Mouse (Mus musculus) hindbrain, embryonic 14.5 days (tissue): ENCODE data around the gene Gjd2. TPM values are rescaled to one million over a fixed set of nuclear protein-coding genes. Genes with fewer than 3 reads are reported as not detected.

Experiments used
- ATAC-seq: fragments of 200-750 bp; cut with Nextera tagmentation; 2 replicates; pipeline ENCODE4 v1.8.0; 2017; ENCODE audit warnings: moderate number of reproducible peaks, mild to moderate bottlenecking, moderate TSS enrichment, moderate library complexity; ENCODE audit not compliant: low FRiP score
- DNase-seq: peaks from one replicate; pipeline ENCODE4 v3.0.0-alpha.2; 2015; ENCODE audit warnings: low spot score
- H3K27ac ChIP-seq: fragments of 300-500 bp; sonication (generic); 2 replicates; pipeline ENCODE4 v1.5.1; 2014; ENCODE audit warnings: mild to moderate bottlenecking, moderate library complexity
- H3K27me3 ChIP-seq: fragments of 300-500 bp; sonication (generic); 2 replicates; pipeline ENCODE4 v1.6.1; 2014; ENCODE audit warnings: mild to moderate bottlenecking, low read length, mixed read lengths; ENCODE audit not compliant: control insufficient read depth, insufficient read depth
- H3K36me3 ChIP-seq: fragments of 300-500 bp; sonication (generic); replicated peaks from 2 replicates; pipeline ENCODE4 v1.6.1; 2014; ENCODE audit not compliant: control insufficient read depth, insufficient read depth
- H3K4me1 ChIP-seq: fragments of 300-500 bp; sonication (generic); replicated peaks from 2 replicates; pipeline ENCODE4 v1.6.1; 2014; ENCODE audit warnings: antibody characterized with exemption, low read length, mixed read lengths; ENCODE audit not compliant: control insufficient read depth, insufficient read depth
- H3K4me2 ChIP-seq: fragments of 300-500 bp; sonication (generic); replicated peaks from 2 replicates; pipeline ENCODE4 v1.6.1; 2014; ENCODE audit warnings: mild to moderate bottlenecking, moderate library complexity
- H3K4me3 ChIP-seq: fragments of 300-500 bp; sonication (generic); replicated peaks from 2 replicates; pipeline ENCODE4 v1.5.1; 2014; ENCODE audit warnings: mild to moderate bottlenecking, low read length
- H3K9ac ChIP-seq: fragments of 300-500 bp; sonication (generic); 2 replicates; pipeline ENCODE4 v1.6.1; 2014
- H3K9me3 ChIP-seq: fragments of 300-500 bp; sonication (generic); 2 replicates; pipeline ENCODE4 v1.6.1; 2016; ENCODE audit warnings: low read length; ENCODE audit not compliant: control insufficient read depth
- WGBS: fragments of 180-500 bp; shearing (Covaris S2); extraction: QIAGEN DNeasy Blood & Tissue Kit; methylation state at CpG from one replicate; pipeline ENCODE4 v1.1.7; 2014; 5-methylcytosine and 5-hydroxymethylcytosine counted together
- polyA plus RNA-seq: library from polyadenylated mRNA; unstranded; fragments of >200 nt; fragmentation: Nextera tagmentation; extraction: Ambion mirVana; gene quantifications from 2 replicates; pipeline ENCODE4 v1.2.1, GENCODE M21; 2014

The Gjd2 gene
- polyA plus RNA-seq, 1 experiment from 2014 or later, result 7.0 TPM

- no peaks in the 10 kb centered on the region for H3K36me3 ChIP-seq
- H3K9ac ChIP-seq, result no peak overlapping the region
- no peak overlapping the region for H3K4me3 ChIP-seq
- no peak for DNase-seq
- no peaks in the 10 kb centered on the region for H3K27me3 ChIP-seq
- no peak overlapping the region for H3K4me2 ChIP-seq
- ATAC-seq, result no peak
- H3K9me3 ChIP-seq, result no peaks in the 10 kb centered on the region
- H3K27ac ChIP-seq, result no peak overlapping the region
- no peaks in the 10 kb centered on the region for H3K4me1 ChIP-seq
- 95% methylated on average over 7 of the region's 7 CpGs for WGBS
These were observed 37.9 kb upstream of the Gjd2 start for GRCm38 (mm10) chr2:114051111-114051870.

DNA sequence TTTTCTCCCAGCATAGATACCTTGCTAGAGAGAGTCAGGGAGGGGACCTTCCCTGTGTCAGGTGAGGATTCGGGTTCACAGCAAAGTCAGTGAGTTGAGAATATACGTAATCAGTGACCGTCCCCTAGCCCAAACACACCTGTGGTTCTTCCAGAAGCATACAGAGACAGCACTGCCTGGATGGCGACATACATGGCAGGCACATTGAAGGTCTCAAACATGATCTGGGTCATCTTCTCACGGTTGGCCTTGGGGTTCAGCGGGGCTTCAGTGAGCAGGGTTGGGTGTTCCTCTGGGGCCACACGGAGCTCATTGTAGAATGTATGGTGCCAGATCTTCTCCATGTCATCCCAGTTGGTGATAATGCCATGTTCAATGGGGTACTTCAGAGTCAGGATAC lies 36.7 kb upstream of the Gjd2 start:
- Histone ChIP-seq H3K27ac (no peak overlapping the region), H3K4me1 (no peaks in the 10 kb centered on the region), H3K27me3 (no peaks in the 10 kb centered on the region), H3K4me3 (no peak overlapping the region), H3K36me3 (no peaks in the 10 kb centered on the region), H3K9ac (no peak overlapping the region), H3K4me2 (no peak overlapping the region), H3K9me3 (no peaks in the 10 kb centered on the region)
- DNase-seq (no peak), ATAC-seq (no peak)
- 96% methylated on average over 7 of the region's 7 CpGs for WGBS

- Histone ChIP-seq H3K9ac (no peak overlapping the region), H3K36me3 (no peaks in the 10 kb centered on the region), H3K4me2 (no peak overlapping the region), H3K9me3 (no peaks in the 10 kb centered on the region), H3K27me3 (no peaks in the 10 kb centered on the region), H3K27ac (no peak overlapping the region), H3K4me3 (no peak overlapping the region), H3K4me1 (no peaks in the 10 kb centered on the region)
- no peak for DNase-seq
- 95% methylated on average over 7 of the region's 7 CpGs for WGBS
- ATAC-seq, result no peak
These were observed 36.0 kb upstream of the Gjd2 start for GRCm38 (mm10) chr2:114049372-114049771.

DNA sequence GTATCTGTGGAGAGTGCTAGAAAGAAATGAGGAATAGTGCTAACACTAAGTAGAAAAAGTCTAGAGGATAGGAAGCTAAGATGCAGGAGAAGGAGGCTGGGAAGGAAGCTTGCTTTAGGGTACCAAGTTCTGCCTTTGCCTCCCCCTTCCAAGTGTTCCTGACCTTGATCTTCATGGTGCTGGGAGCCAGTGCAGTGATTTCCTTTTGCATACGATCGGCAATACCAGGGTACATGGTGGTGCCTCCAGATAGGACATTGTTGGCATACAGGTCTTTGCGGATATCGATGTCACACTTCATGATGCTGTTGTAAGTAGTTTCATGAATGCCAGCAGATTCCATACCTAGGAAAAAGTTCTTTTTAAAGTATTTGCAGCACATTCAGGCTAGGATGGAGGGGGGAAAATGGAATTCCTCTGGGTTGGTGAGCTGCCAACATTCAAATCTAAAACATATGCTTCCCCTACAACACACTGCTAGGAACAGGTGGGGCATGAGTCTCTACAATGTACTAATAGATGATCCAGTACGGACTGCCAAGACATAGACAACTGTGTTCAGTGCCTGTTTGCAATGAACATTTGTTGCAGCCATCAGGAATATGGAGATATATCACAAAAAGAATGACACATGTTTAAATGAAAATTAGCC lies 34.7 kb upstream of the Gjd2 start:
- Histone ChIP-seq H3K4me1 (no peaks in the 10 kb centered on the region), H3K4me3 (no peak overlapping the region), H3K4me2 (no peak overlapping the region), H3K9ac (no peak overlapping the region), H3K27ac (no peak overlapping the region), H3K36me3 (no peaks in the 10 kb centered on the region), H3K9me3 (no peaks in the 10 kb centered on the region), H3K27me3 (no peaks in the 10 kb centered on the region)
- ATAC-seq (no peak), DNase-seq (no peak)
- WGBS, result 89% methylated on average over 5 of the region's 5 CpGs

GRCm38 (mm10) chr2:114046151-114046664 lies 32.8 kb upstream of the Gjd2 start:
- Histone ChIP-seq H3K4me2 (no peak overlapping the region), H3K4me1 (no peaks in the 10 kb centered on the region), H3K36me3 (no peaks in the 10 kb centered on the region), H3K27ac (no peak overlapping the region), H3K4me3 (no peak overlapping the region), H3K9ac (no peak overlapping the region), H3K27me3 (no peaks in the 10 kb centered on the region), H3K9me3 (no peaks in the 10 kb centered on the region)
- no peak for DNase-seq
- ATAC-seq, result no peak
- WGBS, result 96% methylated on average over 5 of the region's 5 CpGs

GRCm38 (mm10) chr2:114037926-114038325 lies 24.5 kb upstream of the Gjd2 start:
- DNase-seq (no peak), ATAC-seq (no peak)
- Histone ChIP-seq H3K4me2 (no peak overlapping the region), H3K9ac (no peak overlapping the region), H3K36me3 (no peaks in the 10 kb centered on the region), H3K27ac (no peak overlapping the region), H3K9me3 (no peaks in the 10 kb centered on the region), H3K4me3 (no peak overlapping the region), H3K27me3 (no peaks in the 10 kb centered on the region), H3K4me1 (no peaks in the 10 kb centered on the region)
- WGBS, result 80% methylated on average over 2 of the region's 2 CpGs

DNA sequence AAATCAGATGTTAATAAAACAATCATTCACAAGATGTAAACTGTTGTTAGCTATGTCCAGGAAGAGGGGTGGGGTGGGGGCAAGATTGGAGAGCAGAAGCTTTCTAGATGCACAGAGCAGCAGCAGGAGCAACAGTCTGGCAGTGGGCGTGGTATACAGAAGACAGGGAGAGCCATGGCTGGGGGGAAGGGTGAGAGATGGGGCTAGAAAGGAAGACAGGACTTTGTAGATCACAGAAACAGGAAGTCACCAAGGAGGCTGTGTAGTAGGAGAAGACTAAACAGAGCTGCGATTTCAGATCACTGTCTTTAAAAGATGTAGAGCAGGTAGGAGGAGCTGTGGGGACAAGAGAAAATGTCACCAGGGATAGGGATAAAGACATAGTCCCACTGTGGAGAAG lies 18.8 kb upstream of the Gjd2 start:
- no peak overlapping the region for H3K9ac ChIP-seq
- no peak for DNase-seq
- H3K4me2 ChIP-seq, result no peak overlapping the region
- no peak overlapping the region for H3K4me3 ChIP-seq
- H3K27ac ChIP-seq, result no peak overlapping the region
- H3K36me3 ChIP-seq, result no peaks in the 10 kb centered on the region
- ATAC-seq, result no peak
- 65% methylated on average over 2 of the region's 2 CpGs for WGBS
- no peaks in the 10 kb centered on the region for H3K9me3 ChIP-seq
- no peaks in the 10 kb centered on the region for H3K4me1 ChIP-seq
- H3K27me3 ChIP-seq, result no peaks in the 10 kb centered on the region

DNA sequence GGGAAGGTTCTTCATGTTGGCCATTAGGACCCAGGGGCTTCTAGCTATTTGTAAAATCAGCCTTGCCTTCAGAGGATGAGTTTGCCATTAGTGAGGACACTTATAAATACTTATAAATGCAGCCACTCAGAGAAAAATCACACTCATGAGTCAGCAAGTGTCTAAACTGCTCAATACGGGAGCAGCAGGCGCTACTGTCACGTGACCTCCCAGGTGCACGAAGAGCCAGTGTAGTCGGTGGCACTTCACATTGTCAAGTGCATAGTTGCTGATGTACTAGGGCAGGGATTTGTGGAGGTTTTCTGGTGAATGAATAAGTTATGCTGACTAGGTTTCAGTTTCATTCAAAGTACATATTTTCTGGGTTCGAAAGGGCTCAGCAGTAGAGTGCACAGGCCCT lies 10.0 kb upstream of the Gjd2 start:
- H3K4me1 ChIP-seq, result peaks cover 4% of the 10 kb centered on the region
- H3K27ac ChIP-seq, result no peak overlapping the region
- no peak overlapping the region for H3K4me3 ChIP-seq
- H3K27me3 ChIP-seq, result no peaks in the 10 kb centered on the region
- no peak overlapping the region for H3K9ac ChIP-seq
- no peaks in the 10 kb centered on the region for H3K36me3 ChIP-seq
- DNase-seq, result no peak
- 89% methylated on average over 6 of the region's 6 CpGs for WGBS
- no peak overlapping the region for H3K4me2 ChIP-seq
- no peaks in the 10 kb centered on the region for H3K9me3 ChIP-seq
- ATAC-seq, result no peak

DNA sequence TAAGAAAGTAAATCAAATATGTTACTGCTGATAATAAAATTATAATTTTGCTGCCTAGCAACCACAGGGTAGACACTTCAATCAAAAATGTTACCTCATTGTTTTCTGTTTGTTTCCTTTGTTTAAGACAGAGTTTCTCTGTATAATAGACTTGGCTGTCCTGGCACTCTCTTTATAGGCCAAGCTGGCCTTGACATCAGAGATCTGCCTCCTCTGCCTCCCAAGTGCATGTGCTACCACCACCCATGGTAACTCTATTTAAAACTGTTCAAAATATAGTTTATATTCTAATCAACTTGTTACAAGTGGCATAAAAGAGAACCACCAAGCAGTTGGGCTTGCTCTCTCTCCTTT lies 6.8 kb upstream of the Gjd2 start:
- no peaks in the 10 kb centered on the region for H3K36me3 ChIP-seq
- no peak overlapping the region for H3K9ac ChIP-seq
- no peaks in the 10 kb centered on the region for H3K9me3 ChIP-seq
- ATAC-seq (no peak), DNase-seq (no peak)
- no peak overlapping the region for H3K4me2 ChIP-seq
- no peaks in the 10 kb centered on the region for H3K27me3 ChIP-seq
- no peak overlapping the region for H3K4me3 ChIP-seq
- no peak overlapping the region for H3K27ac ChIP-seq
- peaks cover 9% of the 10 kb centered on the region for H3K4me1 ChIP-seq
